Mouse (Mus musculus) G1E (cell line): ENCODE measurements around the gene Ttc39a.

Experiments used
- CTCF ChIP-seq: IDR thresholded peaks from 2 replicates; pipeline ENCODE4 v1.5.1; 2012; ENCODE audit warnings: low read depth, low read length, inconsistent platforms, mixed read lengths
- GATA1 ChIP-seq: IDR thresholded peaks from 2 replicates; pipeline ENCODE4 v1.6.1; 2012; ENCODE audit warnings: borderline replicate concordance, low read length, inconsistent platforms, mixed read lengths
- POLR2AphosphoS5 ChIP-seq: IDR thresholded peaks from 2 replicates; pipeline ENCODE4 v1.6.1; 2012; ENCODE audit warnings: low read depth, low read length, inconsistent platforms; ENCODE audit not compliant: insufficient replicate concordance

DNA sequence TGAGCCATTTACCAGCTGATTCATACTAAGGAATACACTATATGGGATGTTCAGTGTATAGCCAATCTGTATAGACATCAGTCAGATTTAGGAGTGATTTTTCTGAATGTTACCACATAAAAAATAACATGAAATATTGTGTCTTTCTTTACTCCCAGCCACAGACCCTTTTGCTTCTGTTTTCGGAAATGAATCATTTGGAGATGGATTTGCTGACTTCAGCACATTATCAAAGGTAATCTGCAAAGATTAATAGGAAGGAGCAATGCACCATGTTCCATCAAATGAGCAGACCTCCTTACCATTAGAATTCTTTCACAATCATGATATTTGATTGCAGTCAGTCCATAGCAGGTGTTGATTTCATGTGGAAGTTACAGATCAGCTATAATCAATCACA lies 28.3 kb upstream of the Ttc39a start:
- TF ChIP-seq CTCF (no peak), GATA1 (no peak), POLR2AphosphoS5 (no peak)
